Mouse (Mus musculus) embryonic facial prominence, embryonic 14.5 days (tissue): ENCODE results near the gene Pgs1. TPM values are rescaled to one million over a fixed set of nuclear protein-coding genes. Genes with fewer than 3 reads are reported as not detected.

Experiments used
- ATAC-seq: fragments of 200-750 bp; cut with Nextera tagmentation; 2 replicates; pipeline ENCODE4 v1.8.0; 2017; ENCODE audit warnings: low read depth, moderate number of reproducible peaks, moderate TSS enrichment
- DNase-seq: peaks from one replicate; pipeline ENCODE4 v3.0.0-alpha.2; 2015; ENCODE audit warnings: low spot score
- H3K27ac ChIP-seq: fragments of 300-500 bp; sonication (generic); replicated peaks from 2 replicates; pipeline ENCODE4 v1.5.1; 2014; ENCODE audit warnings: low read depth, mild to moderate bottlenecking, low read length, moderate library complexity
- H3K27me3 ChIP-seq: fragments of 300-500 bp; sonication (generic); replicated peaks from 2 replicates; pipeline ENCODE4 v1.6.1; 2014; ENCODE audit warnings: low read length; ENCODE audit not compliant: control insufficient read depth, insufficient read depth
- H3K36me3 ChIP-seq: fragments of 300-500 bp; sonication (generic); 2 replicates; pipeline ENCODE4 v1.6.1; 2014; ENCODE audit warnings: low read length, mixed read lengths; ENCODE audit not compliant: control insufficient read depth, insufficient read depth
- H3K4me1 ChIP-seq: fragments of 300-500 bp; sonication (generic); 2 replicates; pipeline ENCODE4 v1.6.1; 2014; ENCODE audit warnings: antibody characterized with exemption, low read length; ENCODE audit not compliant: control insufficient read depth, insufficient read depth
- H3K4me2 ChIP-seq: fragments of 300-500 bp; sonication (generic); 2 replicates; pipeline ENCODE4 v1.6.1; 2014; ENCODE audit warnings: low read depth, mild to moderate bottlenecking, low read length, moderate library complexity, mixed read lengths
- H3K4me3 ChIP-seq: fragments of 300-500 bp; sonication (generic); 2 replicates; pipeline ENCODE4 v1.5.1; 2014; ENCODE audit warnings: low read depth, mild to moderate bottlenecking, low read length
- H3K9ac ChIP-seq: fragments of 300-500 bp; sonication (generic); 2 replicates; pipeline ENCODE4 v1.6.1; 2014; ENCODE audit warnings: low read depth, mild to moderate bottlenecking, low read length, moderate library complexity, mixed read lengths
- H3K9me3 ChIP-seq: fragments of 300-500 bp; sonication (generic); 2 replicates; pipeline ENCODE4 v1.6.1; 2016; ENCODE audit warnings: low read length; ENCODE audit not compliant: control insufficient read depth
- WGBS: fragments of 180-500 bp; shearing (Covaris S2); extraction: QIAGEN DNeasy Blood & Tissue Kit; methylation state at CpG from one replicate; pipeline ENCODE4 v1.1.7; 2014; 5-methylcytosine and 5-hydroxymethylcytosine counted together
- polyA plus RNA-seq: library from polyadenylated mRNA; unstranded; fragments of >200 nt; fragmentation: Nextera tagmentation; extraction: Ambion mirVana; gene quantifications from 2 replicates; pipeline ENCODE4 v1.2.1, GENCODE M21; 2014

Pgs1 gene
- polyA plus RNA-seq, 1 experiment from 2014 or later = 31.0 TPM

DNA sequence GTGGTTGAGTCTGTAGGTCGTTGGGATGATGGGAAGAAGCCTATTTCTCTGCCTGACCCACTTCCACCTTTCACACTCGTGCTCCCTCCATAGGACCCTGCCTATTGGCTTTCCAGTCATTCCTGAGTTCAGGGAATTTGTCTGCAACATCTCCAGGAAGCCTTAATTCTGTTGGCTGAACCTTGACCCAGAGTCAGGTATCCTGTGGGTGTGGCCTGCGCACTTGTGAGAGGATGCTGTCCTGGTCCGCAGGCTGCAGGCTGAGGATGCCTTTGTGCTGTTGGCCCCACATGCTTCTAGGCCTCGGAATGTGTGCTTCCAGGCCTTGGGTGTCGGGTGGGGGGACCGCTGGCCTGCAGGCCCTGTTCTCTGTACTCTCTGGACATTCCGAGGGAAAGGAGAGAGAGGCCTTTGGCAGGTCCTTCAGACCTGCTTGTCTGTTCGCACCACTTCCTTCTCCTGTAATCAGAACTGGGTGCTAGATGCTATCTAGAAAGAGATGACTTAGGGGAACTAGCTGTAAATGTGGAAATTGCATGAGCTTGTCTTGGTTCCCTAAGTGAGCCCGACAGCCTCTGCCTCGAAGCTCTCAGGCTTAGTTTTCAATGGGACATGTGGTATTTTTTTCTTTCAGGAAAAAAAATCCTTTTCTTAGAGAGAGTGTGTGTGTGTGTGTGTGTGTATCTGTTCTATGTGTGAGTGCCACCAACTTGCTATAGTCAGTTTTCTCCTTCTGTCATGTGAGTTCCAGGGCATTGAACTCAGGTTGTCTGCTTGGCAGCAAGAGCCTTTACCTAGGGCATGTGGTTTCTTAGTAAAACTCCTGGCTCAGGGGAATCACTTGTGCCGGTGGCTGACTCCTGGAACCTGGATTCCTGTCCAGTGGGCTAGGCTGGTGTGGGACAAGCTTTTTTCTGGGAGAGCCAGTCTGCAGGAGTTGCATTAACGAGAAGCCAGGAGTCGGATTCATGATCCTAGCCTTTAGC, 7.4 kb downstream of the Pgs1 start:
- no peaks in the 10 kb centered on the region for H3K27me3 ChIP-seq
- H3K9ac ChIP-seq = peak overlapping the region; percentile 45
- 66% methylated on average over 14 of the region's 14 CpGs for WGBS
- H3K9me3 ChIP-seq = no peaks in the 10 kb centered on the region
- DNase-seq = no peak
- no peak for ATAC-seq
- H3K36me3 ChIP-seq = peaks cover 7% of the 10 kb centered on the region
- no peak overlapping the region for H3K4me3 ChIP-seq
- H3K4me1 ChIP-seq = peaks cover 20% of the 10 kb centered on the region
- H3K4me2 ChIP-seq = peak overlapping the region; percentile 7; the same call in 1 of the 2 replicates
- H3K27ac ChIP-seq = peak overlapping the region; percentile 71

DNA sequence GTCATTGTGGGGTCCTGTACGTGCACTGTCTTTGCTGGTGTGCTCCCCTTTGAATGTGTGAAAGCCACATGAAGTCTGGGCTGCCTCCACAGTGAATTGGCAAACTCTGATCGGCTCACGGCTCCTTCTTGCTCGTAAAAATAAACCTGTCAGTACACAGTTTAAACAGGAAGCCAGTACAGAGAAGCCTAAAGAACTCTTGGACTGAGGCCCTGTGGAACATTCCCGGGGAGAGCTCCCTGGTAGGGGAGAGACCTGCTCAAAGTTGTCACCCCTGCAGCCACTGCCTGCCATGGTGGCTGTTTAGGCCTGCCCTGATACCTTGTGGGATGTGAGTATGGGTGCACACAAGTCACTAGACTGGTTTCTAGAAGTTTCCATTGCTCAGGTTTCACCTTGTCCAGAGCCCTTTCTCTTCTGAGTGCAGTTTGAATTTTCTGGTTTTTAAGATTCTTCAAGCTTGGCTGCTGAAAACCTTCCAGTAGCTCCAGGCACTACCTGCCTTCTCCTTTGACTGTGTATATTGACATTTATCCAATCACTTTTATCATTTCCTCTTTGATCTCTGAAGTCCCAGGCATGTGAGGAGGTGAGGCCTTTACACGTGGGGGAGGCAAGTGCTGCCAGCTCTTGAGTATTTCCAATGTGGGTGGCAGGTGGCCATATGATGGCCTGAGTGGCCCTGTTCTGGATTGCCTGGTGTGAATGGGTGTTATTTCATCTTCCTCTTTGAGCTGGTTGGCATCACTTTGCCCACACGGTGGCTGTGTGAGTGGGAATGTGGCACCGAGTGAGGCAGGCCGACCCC, 8.4 kb downstream of the Pgs1 start:
- H3K36me3 ChIP-seq = peaks cover 10% of the 10 kb centered on the region
- peak overlapping the region; percentile 45 for H3K9ac ChIP-seq
- H3K4me2 ChIP-seq = peak overlapping the region; percentile 7; the same call in 1 of the 2 replicates
- no peaks in the 10 kb centered on the region for H3K9me3 ChIP-seq
- H3K4me3 ChIP-seq = no peak overlapping the region
- H3K27me3 ChIP-seq = no peaks in the 10 kb centered on the region
- H3K4me1 ChIP-seq = peaks cover 20% of the 10 kb centered on the region
- DNase-seq (peak; percentile 65), ATAC-seq (peak; percentile 48; the same call in 1 of the 2 replicates)
- peak overlapping the region; percentile 71 for H3K27ac ChIP-seq
- 57% methylated on average over 9 of the region's 9 CpGs for WGBS

DNA sequence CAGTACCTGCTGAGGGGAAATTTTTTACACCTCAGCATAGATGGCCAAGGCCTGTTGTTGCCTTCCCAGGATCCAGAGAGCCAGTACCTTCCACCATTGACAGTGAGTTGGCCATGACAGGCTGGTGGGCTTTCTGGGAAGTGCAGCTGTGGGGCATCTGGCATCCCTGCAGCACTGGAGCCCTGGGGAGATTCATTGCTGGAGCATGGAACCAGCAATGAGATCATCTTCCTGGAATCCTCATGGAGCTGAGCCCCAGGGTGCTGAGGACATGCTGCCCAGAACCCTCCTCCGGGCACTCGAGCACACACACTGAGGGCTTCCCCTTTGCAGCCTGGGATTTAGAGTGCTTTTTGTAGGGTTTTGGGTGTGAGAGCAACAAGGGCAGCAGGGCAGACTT, 9.2 kb downstream of the Pgs1 start:
- H3K4me1 ChIP-seq = peaks cover 20% of the 10 kb centered on the region
- 58% methylated on average over 2 of the region's 2 CpGs for WGBS
- no peak overlapping the region for H3K9ac ChIP-seq
- DNase-seq = no peak
- H3K9me3 ChIP-seq = no peaks in the 10 kb centered on the region
- peaks cover 18% of the 10 kb centered on the region for H3K36me3 ChIP-seq
- no peaks in the 10 kb centered on the region for H3K27me3 ChIP-seq
- no peak overlapping the region for H3K4me2 ChIP-seq
- no peak for ATAC-seq
- H3K4me3 ChIP-seq = no peak overlapping the region
- H3K27ac ChIP-seq = peak overlapping the region; percentile 71; the same call in 1 of the 2 replicates

DNA sequence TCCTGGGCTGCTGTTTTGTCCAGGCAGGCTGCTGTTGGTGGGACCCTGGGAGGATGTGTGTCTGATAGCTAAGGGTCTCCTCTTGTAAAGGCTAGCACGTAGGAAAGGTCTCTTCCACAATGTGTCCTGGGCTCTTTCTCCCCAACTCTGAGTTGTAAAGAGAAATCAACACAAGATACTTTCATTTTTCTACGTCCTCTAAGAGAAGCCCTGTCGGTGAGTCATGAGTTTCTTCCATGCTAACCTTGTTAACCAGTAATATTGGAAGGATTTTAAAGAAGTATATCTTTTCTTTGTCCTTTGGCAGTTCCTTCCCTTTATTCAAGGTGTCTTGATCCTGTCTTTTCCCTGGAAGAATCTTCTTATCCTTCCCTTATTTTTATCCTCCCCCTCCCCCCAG, 9.6 kb downstream of the Pgs1 start:
- ATAC-seq (no peak), DNase-seq (no peak)
- H3K9ac ChIP-seq = no peak overlapping the region
- no peaks in the 10 kb centered on the region for H3K9me3 ChIP-seq
- H3K4me2 ChIP-seq = no peak overlapping the region
- no peak overlapping the region for H3K4me3 ChIP-seq
- H3K4me1 ChIP-seq = peaks cover 20% of the 10 kb centered on the region
- H3K27ac ChIP-seq = peak overlapping the region; percentile 41; the same call in 1 of the 2 replicates
- no peaks in the 10 kb centered on the region for H3K27me3 ChIP-seq
- H3K36me3 ChIP-seq = peaks cover 22% of the 10 kb centered on the region
- 60% methylated on average over 3 of the region's 3 CpGs for WGBS

GRCm38 (mm10) chr11:117996066-117996465, 10.0 kb downstream of the Pgs1 start:
- no peak overlapping the region for H3K4me3 ChIP-seq
- WGBS = 26% methylated on average over 3 of the region's 3 CpGs
- H3K36me3 ChIP-seq = peaks cover 26% of the 10 kb centered on the region
- H3K4me1 ChIP-seq = peaks cover 20% of the 10 kb centered on the region
- ATAC-seq (peak; percentile 45; the same call in 1 of the 2 replicates), DNase-seq (no peak)
- H3K9ac ChIP-seq = no peak overlapping the region
- H3K27me3 ChIP-seq = no peaks in the 10 kb centered on the region
- peak overlapping the region; percentile 41; the same call in 1 of the 2 replicates for H3K27ac ChIP-seq
- H3K9me3 ChIP-seq = no peaks in the 10 kb centered on the region
- H3K4me2 ChIP-seq = no peak overlapping the region

DNA sequence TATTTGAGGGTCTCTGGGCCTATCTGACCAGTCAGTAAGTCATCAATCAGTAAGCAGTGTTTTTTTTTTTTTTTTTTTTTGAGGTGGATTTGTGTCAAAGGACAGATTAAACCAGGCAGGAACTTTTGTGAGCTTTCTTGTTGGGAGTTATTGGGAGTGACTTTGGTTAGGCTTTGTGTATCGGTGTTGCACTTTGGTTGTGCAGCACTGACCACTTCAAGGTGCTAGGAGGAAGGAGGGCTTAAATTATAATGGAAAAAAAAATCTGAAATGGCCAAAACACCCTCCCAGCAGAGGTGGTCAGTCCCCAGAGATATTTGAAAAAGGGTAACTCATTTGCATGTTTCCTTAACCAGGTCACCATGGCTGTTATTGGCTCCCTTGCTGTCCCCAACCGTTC, 11.0 kb downstream of the Pgs1 start:
- 86% methylated on average over 2 of the region's 2 CpGs for WGBS
- no peaks in the 10 kb centered on the region for H3K9me3 ChIP-seq

GRCm38 (mm10) chr11:117998356-117998755, 12.3 kb downstream of the Pgs1 start:
- DNase-seq (no peak), ATAC-seq (no peak)
- Histone ChIP-seq H3K36me3 (peaks cover 47% of the 10 kb centered on the region), H3K27ac (no peak overlapping the region; the same call in 1 of the 2 replicates), H3K4me3 (no peak overlapping the region), H3K9me3 (no peaks in the 10 kb centered on the region), H3K9ac (no peak overlapping the region), H3K4me1 (peaks cover 17% of the 10 kb centered on the region), H3K27me3 (no peaks in the 10 kb centered on the region), H3K4me2 (no peak overlapping the region)
- WGBS = 79% methylated on average over 4 of the region's 4 CpGs

More for the DNA sequence above, 11.0 kb downstream of the Pgs1 start:
- H3K36me3 ChIP-seq = peaks cover 36% of the 10 kb centered on the region
- H3K9ac ChIP-seq = no peak overlapping the region
- DNase-seq (no peak), ATAC-seq (no peak)
- no peak overlapping the region for H3K4me2 ChIP-seq
- no peaks in the 10 kb centered on the region for H3K27me3 ChIP-seq
- peaks cover 20% of the 10 kb centered on the region for H3K4me1 ChIP-seq
- no peak overlapping the region for H3K4me3 ChIP-seq
- H3K27ac ChIP-seq = no peak overlapping the region

GRCm38 (mm10) chr11:117999260-117999934, 13.3 kb downstream of the Pgs1 start:
- WGBS = 91% methylated on average over 6 of the region's 6 CpGs
- Histone ChIP-seq H3K9ac (no peak overlapping the region), H3K36me3 (peaks cover 57% of the 10 kb centered on the region), H3K27me3 (no peaks in the 10 kb centered on the region), H3K4me1 (peaks cover 11% of the 10 kb centered on the region), H3K9me3 (no peaks in the 10 kb centered on the region), H3K4me2 (no peak overlapping the region), H3K4me3 (no peak overlapping the region), H3K27ac (no peak overlapping the region)
- ATAC-seq = no peak
- no peak for DNase-seq
